Mouse (Mus musculus): Measurements from ENCODE around the gene Nprl3.

DNA sequence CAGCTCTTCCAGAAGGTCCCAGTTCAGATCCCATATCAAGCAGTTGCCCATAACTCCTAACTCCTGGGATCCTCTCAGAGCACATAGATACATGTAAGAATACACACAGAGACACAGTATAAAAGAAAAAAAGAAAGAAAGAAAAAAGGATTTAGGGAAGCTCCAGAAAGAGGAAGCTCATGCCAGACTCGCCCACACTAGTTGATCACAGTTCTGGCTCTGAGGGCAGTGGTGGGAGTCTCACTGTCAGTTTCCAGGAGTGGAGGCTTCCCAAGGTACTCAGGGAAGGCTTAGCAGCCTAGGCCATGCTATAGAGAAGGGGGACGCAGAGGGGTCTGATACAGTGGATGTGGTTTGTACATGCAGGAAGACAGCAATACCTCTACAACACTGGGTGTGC is 36.4 kb downstream of the Nprl3 start:
- TF ChIP-seq POLR2A (IDR thresholded peaks at IDR 0.05; ENCODE audit: low read depth, low read length) (no peak), CTCF (IDR thresholded peaks at IDR 0.05; ENCODE audit: borderline replicate concordance, insufficient read depth, low read length) (no peak)

Measured in embryonic fibroblast, embryonic 13.5 days (primary cell).